Mouse (Mus musculus) urinary bladder, postnatal 36 days (tissue): Measurements from ENCODE around the gene Tesc.

ENCODE experiments used
- DNase-seq, 2 experiments: peaks; one replicate each; pipeline ENCODE4 v3.0.0; 2022; ENCODE audit warnings: low spot score in 2 of 2, mixed read lengths in 1 of 2

Gene Tesc

DNA sequence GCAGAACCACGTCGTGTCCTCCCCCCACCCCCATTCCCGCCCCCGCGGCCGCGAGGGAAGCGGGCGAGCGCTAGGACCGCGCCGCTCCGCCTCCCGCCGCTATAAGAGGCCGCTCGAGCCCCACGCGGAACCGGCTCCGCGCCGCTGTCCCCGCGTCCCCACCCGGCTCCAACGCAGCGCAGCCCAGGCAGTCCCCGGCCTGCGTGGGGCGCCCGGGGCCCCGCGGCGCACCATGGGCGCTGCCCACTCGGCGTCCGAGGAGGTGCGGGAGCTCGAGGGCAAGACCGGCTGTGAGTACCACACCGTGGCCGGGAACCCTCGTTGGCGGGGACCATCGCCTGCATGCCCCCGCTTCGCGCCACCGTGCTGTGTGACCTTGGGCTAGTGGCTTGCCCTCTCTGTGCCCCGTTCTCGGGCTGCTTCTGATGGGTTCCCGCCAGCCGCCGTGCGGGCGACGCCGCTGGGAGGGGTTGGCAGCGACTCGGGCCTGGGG lies at the start of gene Tesc:
Tesc (plus strand) TSS at position 46 of the 493 bp plus-strand sequence.
- DNase-seq, result no peak

DNA sequence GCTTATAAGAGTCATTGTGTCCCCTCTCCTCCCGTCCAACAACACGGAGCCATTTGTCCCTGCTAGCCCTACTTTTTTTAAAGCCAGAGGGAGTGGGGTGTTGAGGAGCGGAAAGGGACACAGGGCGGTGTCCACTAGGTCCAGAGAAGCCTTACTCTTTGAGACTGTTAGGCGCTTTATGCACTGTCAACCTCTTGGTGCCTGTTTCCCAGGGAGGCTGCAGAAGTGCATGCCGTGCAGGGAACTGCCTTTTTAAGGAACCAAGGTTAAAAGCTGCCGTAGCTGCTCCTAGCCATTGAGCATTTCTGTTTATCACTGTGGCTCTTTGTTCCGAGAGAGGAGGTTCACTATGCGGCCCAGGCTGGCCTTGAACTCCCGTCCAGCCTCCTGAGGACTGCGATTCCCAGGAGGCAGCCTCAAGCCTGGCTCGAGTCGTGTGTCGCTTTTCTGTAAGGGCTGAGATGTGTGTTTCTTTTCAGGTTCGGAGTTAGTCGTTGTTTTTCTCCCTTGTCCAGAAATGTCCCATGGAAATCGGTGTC lies 49.3 kb upstream of the Tesc start:
- DNase-seq, result no peak

- DNase-seq, result no peak
These were observed 48.5 kb upstream of the Tesc start for GRCm38 (mm10) chr5:117979082-117979481.

- no peak for DNase-seq
These were observed 46.6 kb upstream of the Tesc start for GRCm38 (mm10) chr5:117980921-117981320.

- no peak for DNase-seq
These were observed 45.6 kb upstream of the Tesc start for GRCm38 (mm10) chr5:117981943-117982342.

- DNase-seq, result peak in 1 of 2 experiments; percentile 36
These were observed 41.2 kb upstream of the Tesc start for GRCm38 (mm10) chr5:117986327-117986726.

DNA sequence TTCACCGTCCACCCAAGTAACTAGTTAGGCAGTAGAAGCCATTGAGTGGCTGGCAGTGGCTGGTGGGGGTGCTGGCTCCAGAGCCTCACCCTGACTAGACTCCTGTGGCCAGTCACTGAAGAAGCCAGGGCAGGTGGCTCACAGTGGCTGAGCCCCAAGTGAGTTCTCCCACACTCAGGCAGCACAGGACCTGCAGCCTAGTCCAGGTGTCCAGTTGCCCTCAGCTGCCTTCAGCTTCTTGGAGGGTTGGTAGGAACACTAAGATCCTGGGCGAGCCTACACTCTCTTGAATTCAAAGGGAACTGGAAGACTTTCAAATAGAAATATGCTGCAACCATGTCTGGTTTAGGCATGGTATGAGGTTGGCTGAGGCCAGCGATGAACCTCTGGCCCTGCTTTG lies 39.7 kb upstream of the Tesc start:
- DNase-seq, result no peak

- DNase-seq, result no peak
These were observed 39.2 kb upstream of the Tesc start for GRCm38 (mm10) chr5:117988367-117988766.

DNA sequence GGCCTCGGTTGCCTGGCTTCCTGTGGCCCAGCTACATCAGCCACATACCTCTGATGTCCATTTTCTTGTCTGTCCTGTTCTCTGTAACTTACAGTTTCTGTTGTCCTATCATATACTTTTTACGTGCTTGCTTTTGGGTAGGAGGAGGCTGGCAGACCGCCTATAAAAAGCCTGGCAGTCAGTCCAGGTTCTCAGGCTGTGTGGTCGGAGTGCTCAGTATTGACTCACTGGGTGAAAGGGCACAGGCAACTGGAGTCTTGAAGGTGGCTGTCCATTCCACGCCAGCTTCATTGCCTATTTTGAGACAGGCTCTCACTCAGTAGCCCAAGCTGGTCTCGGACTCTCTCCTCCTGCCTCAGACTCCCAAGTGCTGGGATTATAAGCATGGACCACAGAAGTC lies 37.8 kb upstream of the Tesc start:
- DNase-seq, result peak; percentile 12 to 61

- no peak for DNase-seq
These were observed 36.6 kb upstream of the Tesc start for GRCm38 (mm10) chr5:117990957-117991356.

GRCm38 (mm10) chr5:117993550-117993949 lies 34.0 kb upstream of the Tesc start:
- DNase-seq, result no peak

GRCm38 (mm10) chr5:117995372-117995901 lies 32.1 kb upstream of the Tesc start:
- DNase-seq, result no peak

DNA sequence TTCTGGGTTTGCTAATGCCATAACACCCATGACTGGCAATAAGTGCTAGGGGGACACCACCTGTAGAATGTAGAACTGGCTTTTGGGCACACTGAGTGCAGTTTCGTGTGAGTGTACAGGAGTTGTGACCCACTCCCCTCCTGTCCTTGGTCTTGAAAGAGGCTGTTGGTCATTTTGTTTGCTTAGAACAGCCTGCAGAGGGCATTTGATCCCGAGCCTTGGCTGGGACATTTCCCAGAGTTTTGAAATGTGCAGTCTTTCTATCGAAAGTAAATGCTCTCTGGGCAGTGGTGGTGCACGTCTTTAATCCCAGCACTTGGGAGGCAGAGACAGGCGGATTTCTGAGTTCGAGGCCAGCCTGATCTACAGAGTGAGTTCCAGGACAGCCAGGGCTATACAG lies 31.6 kb upstream of the Tesc start:
- DNase-seq, result no peak

DNA sequence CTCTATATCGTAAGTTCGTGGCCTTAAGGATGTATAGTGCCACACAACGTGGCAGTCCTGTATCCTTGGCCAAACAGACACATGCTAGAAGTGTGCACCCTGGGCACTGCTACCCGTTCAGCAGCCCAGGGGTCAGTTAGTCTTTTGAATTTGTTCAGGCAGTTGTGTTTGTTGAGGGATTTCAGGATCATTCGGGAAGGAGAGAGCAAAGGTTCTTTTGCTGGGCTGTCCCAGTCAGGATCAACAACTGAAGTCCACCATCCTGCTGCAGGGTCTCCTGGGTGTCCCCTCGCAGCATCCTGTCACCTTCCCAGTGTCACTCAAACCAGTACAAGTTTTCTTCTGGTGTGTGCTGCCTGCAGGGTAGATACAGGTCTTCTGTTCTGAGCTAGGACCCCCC lies 31.0 kb upstream of the Tesc start:
- no peak for DNase-seq

DNA sequence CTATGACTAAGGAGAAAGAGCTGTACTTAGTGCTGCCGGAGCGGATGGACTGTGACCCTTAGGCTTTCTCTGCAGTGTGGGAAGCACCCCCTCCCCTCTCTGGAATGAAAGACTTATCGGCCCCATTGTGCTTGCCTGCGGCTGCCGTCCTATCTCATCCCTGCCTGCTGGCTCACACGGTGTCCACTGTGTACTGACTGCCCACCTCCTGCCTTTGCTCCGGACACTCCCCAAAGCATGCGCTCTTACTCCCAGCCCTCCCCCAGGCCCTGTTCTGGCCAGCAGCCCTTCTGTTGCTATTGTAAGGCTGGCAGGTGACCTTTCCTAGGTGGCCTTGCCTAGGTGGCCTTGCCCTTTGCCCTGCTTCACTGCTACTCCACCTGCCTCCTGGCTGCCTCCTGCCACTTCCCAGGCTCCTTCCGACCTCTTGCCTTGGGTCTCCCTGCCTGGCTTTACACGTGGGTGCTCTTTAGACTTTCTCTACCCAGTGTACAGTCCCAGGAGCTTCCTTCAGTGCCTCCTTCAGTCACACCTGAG lies 30.0 kb upstream of the Tesc start:
- no peak for DNase-seq

- DNase-seq, result no peak
These were observed 28.5 kb upstream of the Tesc start for GRCm38 (mm10) chr5:117999061-117999460.

DNA sequence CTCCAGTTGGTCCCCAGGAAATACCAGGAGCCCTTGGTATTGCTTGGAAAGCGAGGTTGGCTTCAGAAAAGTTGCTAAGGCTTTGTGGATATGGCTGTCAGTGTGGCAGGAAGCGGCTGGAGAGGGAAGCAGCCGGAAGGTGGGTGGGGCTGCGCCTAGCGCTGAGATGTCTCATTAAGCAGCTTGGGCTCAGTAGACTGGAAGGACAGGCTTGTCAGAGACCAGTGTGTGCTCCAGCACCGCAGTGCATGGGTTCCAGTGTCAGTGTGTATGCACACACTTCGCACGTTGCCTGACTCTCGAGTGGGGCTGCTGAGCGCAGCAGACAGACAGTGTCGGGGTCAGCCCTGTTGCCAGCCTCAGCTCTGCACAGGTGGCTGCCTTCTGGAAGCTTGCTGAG lies 28.0 kb upstream of the Tesc start:
- DNase-seq, result no peak

GRCm38 (mm10) chr5:118002059-118002458 lies 25.5 kb upstream of the Tesc start:
- DNase-seq, result peak; percentile 22 to 50

DNA sequence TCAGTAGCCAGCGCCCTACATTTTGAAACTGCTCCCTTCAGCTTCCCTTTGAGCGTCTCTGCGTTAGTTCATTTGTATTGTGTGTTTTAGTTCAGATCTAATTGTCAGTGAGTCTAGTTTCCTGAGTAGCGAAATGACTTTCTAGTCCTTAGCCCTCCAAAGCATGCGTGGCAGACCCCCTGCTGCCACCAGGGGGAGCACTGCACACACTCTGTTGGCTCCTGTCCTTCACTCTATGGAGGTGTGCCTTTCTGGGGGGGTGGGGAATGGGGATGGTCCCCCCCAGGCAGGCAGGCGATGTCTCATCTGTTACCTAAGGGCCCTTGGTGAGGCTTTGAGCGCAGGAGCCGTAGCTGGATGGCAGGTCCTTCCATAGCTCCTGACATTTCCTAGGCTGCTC lies 22.9 kb upstream of the Tesc start:
- DNase-seq, result no peak

DNA sequence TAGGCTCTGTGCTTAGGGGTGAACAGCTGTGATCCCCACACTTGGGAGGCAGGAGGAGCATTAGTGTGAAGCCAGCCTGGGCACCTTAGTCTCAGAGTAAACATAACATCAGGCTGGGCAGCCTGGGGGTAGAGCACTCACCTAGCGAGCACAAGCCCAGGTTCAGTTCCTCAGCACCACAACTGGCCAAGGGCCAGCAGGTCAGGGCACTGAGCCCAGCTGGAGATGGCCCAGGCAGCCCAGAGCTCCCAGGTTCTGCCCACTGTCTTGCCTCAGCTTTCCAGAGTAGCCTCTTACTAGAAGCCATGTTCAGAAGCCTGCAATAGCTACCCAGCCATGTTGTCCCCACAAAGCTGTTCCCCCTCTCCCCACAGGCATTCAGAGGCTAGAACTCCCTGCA lies 21.8 kb upstream of the Tesc start:
- DNase-seq, result peak in 1 of 2 experiments; percentile 32

DNA sequence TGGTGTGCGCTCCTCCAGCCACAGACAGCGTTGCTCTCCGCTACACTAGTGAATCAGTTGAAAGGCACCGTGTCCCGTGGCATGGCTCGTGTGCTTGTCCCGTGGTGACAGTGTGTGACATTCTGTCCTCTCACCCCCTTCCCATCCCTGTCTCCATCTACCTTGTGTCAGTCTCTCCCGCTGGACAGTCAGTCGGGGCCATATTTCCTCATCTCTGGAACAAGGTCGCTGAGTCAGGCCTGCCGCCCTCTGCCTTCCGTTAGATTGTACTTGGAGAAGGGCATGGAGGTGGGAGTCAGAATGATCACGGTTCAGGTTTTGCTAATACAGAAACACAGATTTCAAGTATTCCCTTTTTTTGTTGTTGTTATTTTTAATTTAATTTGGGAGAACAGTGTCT lies 19.2 kb upstream of the Tesc start:
- DNase-seq, result no peak

- DNase-seq, result no peak
These were observed 16.7 kb upstream of the Tesc start for GRCm38 (mm10) chr5:118010872-118011271.

GRCm38 (mm10) chr5:118011796-118012195 lies 15.7 kb upstream of the Tesc start:
- no peak for DNase-seq

DNA sequence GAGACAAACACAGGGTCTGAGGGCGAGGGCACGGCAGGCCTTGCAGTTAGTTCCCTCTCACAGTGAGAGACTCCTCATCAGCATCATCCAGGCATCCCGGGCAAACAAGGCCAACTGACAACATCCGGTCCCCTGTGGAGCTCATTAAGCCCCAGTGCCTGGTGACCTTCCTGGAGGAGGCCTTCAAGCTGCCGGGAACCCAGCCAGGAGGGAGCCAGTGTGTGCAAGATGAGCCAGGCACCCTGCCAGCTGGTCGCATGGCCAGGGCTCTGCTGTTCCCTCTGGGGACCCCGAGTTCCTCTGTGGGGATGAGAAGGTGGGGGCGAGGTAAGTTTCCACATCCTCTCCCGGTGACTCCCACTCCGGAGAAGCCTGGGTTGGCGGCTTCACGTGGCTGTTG lies 12.5 kb upstream of the Tesc start:
- peak in 1 of 2 experiments; percentile 75 for DNase-seq
